Mouse (Mus musculus) kidney, adult 2 months (tissue): ENCODE results near the gene Tmem167b.

Source experiments
- CTCF ChIP-seq: fragments of 200-500 bp; conservative IDR thresholded peaks from 2 replicates; pipeline ENCODE4 v1.5.1; 2011; ENCODE audit warnings: low read depth, mild to moderate bottlenecking, control low read depth, low read length, moderate library complexity, mixed read lengths; ENCODE audit not compliant: insufficient read depth, insufficient read length
- POLR2A ChIP-seq: fragments of 200-500 bp; IDR thresholded peaks from one replicate; pipeline ENCODE4 v1.6.1; 2011; ENCODE audit warnings: low read depth, low read length, control low read depth

GRCm38 (mm10) chr3:108591530-108592522, 29.6 kb upstream of the Tmem167b start:
- TF ChIP-seq POLR2A (no peak), CTCF (no peak)
